Mouse (Mus musculus) forebrain, embryonic 11.5 days (tissue): ENCODE measurements at regions not wholly inside any gene's neighbourhood (a gene's known extent, or its start where the extent isn't known, plus 50 kb on each side); places are given as distances from the start of the nearest gene placed in this dataset.

ENCODE experiments used
- ATAC-seq: fragments of 200-750 bp; cut with Nextera tagmentation; replicated peaks from 2 replicates; pipeline ENCODE4 v1.8.0; 2017; ENCODE audit warnings: moderate TSS enrichment; ENCODE audit not compliant: low FRiP score
- DNase-seq: peaks from one replicate; pipeline ENCODE4 v3.0.0-alpha.2; 2017; ENCODE audit warnings: low spot score
- H3K27ac ChIP-seq: fragments of 300-500 bp; sonication (generic); 2 replicates; pipeline ENCODE4 v1.5.1; 2014; ENCODE audit warnings: low read depth, low read length
- H3K27me3 ChIP-seq: fragments of 300-500 bp; sonication (generic); 2 replicates; pipeline ENCODE4 v1.6.1; 2014; ENCODE audit warnings: mild to moderate bottlenecking, low read length, mixed read lengths; ENCODE audit not compliant: control insufficient read depth, insufficient read depth
- H3K36me3 ChIP-seq: fragments of 300-500 bp; sonication (generic); 2 replicates; pipeline ENCODE4 v1.6.1; 2014; ENCODE audit warnings: mild to moderate bottlenecking, low read length, moderate library complexity, mixed read lengths; ENCODE audit not compliant: control insufficient read depth, insufficient read depth
- H3K4me1 ChIP-seq: fragments of 300-500 bp; sonication (generic); replicated peaks from 2 replicates; pipeline ENCODE4 v1.6.1; 2014; ENCODE audit warnings: low read length, mixed read lengths; ENCODE audit not compliant: control insufficient read depth, insufficient read depth
- H3K4me2 ChIP-seq: fragments of 300-500 bp; sonication (generic); 2 replicates; pipeline ENCODE4 v1.6.1; 2014; ENCODE audit warnings: low read depth, mild to moderate bottlenecking, low read length, moderate library complexity, mixed read lengths; ENCODE audit not compliant: severe bottlenecking
- H3K4me3 ChIP-seq: fragments of 300-500 bp; sonication (generic); 2 replicates; pipeline ENCODE4 v1.5.1; 2014; ENCODE audit warnings: low read depth, low read length
- H3K9ac ChIP-seq: fragments of 300-500 bp; sonication (generic); 2 replicates; pipeline ENCODE4 v1.6.1; 2014; ENCODE audit warnings: low read length
- H3K9me3 ChIP-seq: fragments of 300-500 bp; sonication (generic); 2 replicates; pipeline ENCODE4 v1.6.1; 2016; ENCODE audit warnings: low read length, mixed read lengths; ENCODE audit not compliant: control insufficient read depth
- WGBS: fragments of 180-500 bp; shearing (Covaris S2); extraction: QIAGEN DNeasy Blood & Tissue Kit; methylation state at CpG from one replicate; pipeline ENCODE4 v1.1.7; 2014; 5-methylcytosine and 5-hydroxymethylcytosine counted together

GRCm38 (mm10) chr10:37315804-37316203 lies 177.1 kb upstream of the Marcks start:
- H3K9me3 ChIP-seq, result no peaks in the 10 kb centered on the region
- no peak overlapping the region for H3K4me2 ChIP-seq
- no peaks in the 10 kb centered on the region for H3K36me3 ChIP-seq
- ATAC-seq, result no peak
- 88% methylated on average over 1 of the region's 1 CpGs for WGBS
- no peaks in the 10 kb centered on the region for H3K27me3 ChIP-seq
- H3K4me3 ChIP-seq, result no peak overlapping the region
- no peaks in the 10 kb centered on the region for H3K4me1 ChIP-seq
- H3K27ac ChIP-seq, result no peak overlapping the region
- no peak overlapping the region for H3K9ac ChIP-seq
- DNase-seq, result no peak

DNA sequence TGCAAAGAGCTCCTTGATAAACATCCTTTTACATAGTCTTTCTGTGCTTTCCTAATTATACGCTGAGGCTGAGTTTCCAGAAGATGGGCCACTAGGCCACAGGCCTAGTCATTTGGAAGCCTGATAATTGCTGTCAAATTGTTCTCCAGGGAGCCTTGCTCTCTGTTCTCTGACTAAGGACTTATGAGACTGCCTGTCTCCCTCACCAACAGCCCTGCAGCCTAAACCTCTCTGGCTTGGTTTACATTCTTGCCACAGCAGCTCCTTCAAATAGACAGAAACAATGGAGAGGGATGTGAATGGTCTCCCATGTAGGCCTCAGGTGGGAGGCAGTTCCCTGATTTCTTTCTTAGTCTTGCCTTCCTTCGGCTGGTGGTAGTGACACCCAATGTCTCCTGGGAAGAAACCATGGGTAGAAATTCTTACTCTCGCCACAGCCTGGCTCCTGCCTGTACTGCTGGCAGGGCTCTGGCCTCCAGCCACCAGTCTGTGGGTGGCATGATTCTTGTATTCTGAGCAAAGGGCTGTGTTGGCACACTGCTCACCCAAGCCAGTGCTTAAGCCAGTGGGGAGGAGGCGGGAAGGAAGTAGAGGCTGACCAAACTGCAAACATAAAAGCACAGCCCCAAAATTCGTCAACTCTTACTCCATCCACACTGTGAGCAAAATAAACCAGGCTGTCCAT lies 176.2 kb upstream of the Marcks start:
- H3K4me3 ChIP-seq, result no peak overlapping the region
- ATAC-seq, result no peak
- H3K9ac ChIP-seq, result no peak overlapping the region
- H3K27ac ChIP-seq, result no peak overlapping the region
- H3K4me1 ChIP-seq, result no peaks in the 10 kb centered on the region
- no peaks in the 10 kb centered on the region for H3K27me3 ChIP-seq
- no peaks in the 10 kb centered on the region for H3K9me3 ChIP-seq
- no peaks in the 10 kb centered on the region for H3K36me3 ChIP-seq
- DNase-seq, result no peak
- H3K4me2 ChIP-seq, result no peak overlapping the region
- 74% methylated on average over 5 of the region's 5 CpGs for WGBS

DNA sequence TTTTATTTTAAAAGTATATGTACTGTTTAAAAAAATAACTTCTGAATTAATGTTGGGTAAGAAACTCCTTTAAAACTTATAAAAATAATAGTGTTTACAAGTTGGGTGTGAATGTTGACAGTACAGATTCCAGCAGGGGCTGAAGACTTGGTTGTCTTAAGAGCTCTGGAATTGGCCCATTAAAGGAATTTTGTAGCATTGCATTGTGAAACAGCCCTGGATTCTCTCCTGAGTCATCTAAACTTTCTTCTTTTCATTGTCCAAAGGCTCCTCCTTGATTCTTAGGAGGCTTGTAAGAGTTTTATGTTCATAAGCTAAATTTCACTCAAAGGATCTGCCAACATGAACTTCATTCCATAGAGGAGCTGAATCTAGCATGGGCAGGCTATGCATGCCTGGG lies 174.7 kb upstream of the Marcks start:
- H3K9me3 ChIP-seq, result no peaks in the 10 kb centered on the region
- no peak for DNase-seq
- H3K4me1 ChIP-seq, result no peaks in the 10 kb centered on the region
- H3K27me3 ChIP-seq, result no peaks in the 10 kb centered on the region
- H3K4me2 ChIP-seq, result no peak overlapping the region
- ATAC-seq, result no peak
- no peaks in the 10 kb centered on the region for H3K36me3 ChIP-seq
- H3K27ac ChIP-seq, result no peak overlapping the region
- H3K4me3 ChIP-seq, result no peak overlapping the region
- H3K9ac ChIP-seq, result no peak overlapping the region

GRCm38 (mm10) chr10:37310266-37310945 lies 171.7 kb upstream of the Marcks start:
- ATAC-seq (no peak), DNase-seq (no peak)
- Histone ChIP-seq H3K4me2 (no peak overlapping the region), H3K36me3 (no peaks in the 10 kb centered on the region), H3K9ac (no peak overlapping the region), H3K27ac (no peak overlapping the region), H3K9me3 (no peaks in the 10 kb centered on the region), H3K4me1 (no peaks in the 10 kb centered on the region), H3K27me3 (no peaks in the 10 kb centered on the region), H3K4me3 (no peak overlapping the region)
- WGBS, result 88% methylated on average over 2 of the region's 2 CpGs

GRCm38 (mm10) chr10:37304656-37305055 lies 165.9 kb upstream of the Marcks start:
- Histone ChIP-seq H3K4me2 (no peak overlapping the region), H3K27ac (no peak overlapping the region), H3K36me3 (no peaks in the 10 kb centered on the region), H3K4me1 (no peaks in the 10 kb centered on the region), H3K9ac (no peak overlapping the region), H3K9me3 (no peaks in the 10 kb centered on the region), H3K4me3 (no peak overlapping the region), H3K27me3 (no peaks in the 10 kb centered on the region)
- no peak for ATAC-seq
- 51% methylated on average over 2 of the region's 2 CpGs for WGBS
- no peak for DNase-seq

- H3K4me1 ChIP-seq, result no peaks in the 10 kb centered on the region
- H3K4me2 ChIP-seq, result no peak overlapping the region
- ATAC-seq (no peak), DNase-seq (no peak)
- H3K27ac ChIP-seq, result no peak overlapping the region
- WGBS, result 90% methylated on average over 5 of the region's 5 CpGs
- no peaks in the 10 kb centered on the region for H3K27me3 ChIP-seq
- no peak overlapping the region for H3K9ac ChIP-seq
- no peaks in the 10 kb centered on the region for H3K36me3 ChIP-seq
- H3K4me3 ChIP-seq, result no peak overlapping the region
- no peaks in the 10 kb centered on the region for H3K9me3 ChIP-seq
Observed at GRCm38 (mm10) chr10:37300181-37300889, 161.6 kb upstream of the Marcks start.

DNA sequence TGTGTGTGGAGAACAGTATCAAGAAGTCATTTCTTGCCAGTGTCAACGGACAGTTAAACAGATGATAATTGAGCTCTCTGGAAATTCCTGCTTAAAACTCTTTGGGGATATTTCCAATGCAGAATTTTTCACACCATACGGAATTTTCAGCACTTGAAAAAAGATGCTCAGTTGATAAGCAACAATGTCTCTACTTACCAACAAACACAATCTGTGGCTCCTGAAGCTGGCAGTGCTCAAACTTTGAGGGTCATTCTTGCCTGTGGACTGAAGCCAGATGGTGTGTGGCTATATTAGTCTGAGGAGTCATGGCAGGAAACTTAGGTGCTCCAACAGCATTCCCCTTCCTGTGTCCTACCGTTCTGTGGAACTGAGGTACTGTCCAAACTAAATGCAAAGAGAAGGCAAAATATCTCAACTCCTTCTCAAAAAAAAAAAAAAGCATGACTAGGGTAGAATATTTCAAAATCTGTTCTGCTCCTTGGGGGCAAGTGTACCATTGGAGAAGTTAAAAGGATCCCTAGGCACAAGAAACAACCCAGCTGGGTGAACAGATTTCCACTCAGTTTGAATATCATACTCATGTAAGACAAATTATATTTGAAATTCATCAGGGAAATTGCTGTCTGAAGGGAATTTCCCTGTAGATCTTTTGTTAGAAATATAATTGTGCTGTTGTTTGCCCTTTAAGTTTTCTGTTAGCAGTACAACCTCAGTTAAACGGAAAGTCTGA lies 160.1 kb upstream of the Marcks start:
- 90% methylated on average over 4 of the region's 4 CpGs for WGBS
- Histone ChIP-seq H3K9ac (no peak overlapping the region), H3K27ac (no peak overlapping the region), H3K4me1 (no peaks in the 10 kb centered on the region), H3K36me3 (no peaks in the 10 kb centered on the region), H3K9me3 (no peaks in the 10 kb centered on the region), H3K4me3 (no peak overlapping the region), H3K27me3 (no peaks in the 10 kb centered on the region), H3K4me2 (no peak overlapping the region)
- no peak for DNase-seq
- no peak for ATAC-seq

- no peak overlapping the region for H3K4me2 ChIP-seq
- no peaks in the 10 kb centered on the region for H3K27me3 ChIP-seq
- H3K27ac ChIP-seq, result no peak overlapping the region
- H3K9me3 ChIP-seq, result no peaks in the 10 kb centered on the region
- DNase-seq, result no peak
- no peak overlapping the region for H3K4me3 ChIP-seq
- ATAC-seq, result no peak
- no peaks in the 10 kb centered on the region for H3K36me3 ChIP-seq
- no peaks in the 10 kb centered on the region for H3K4me1 ChIP-seq
- H3K9ac ChIP-seq, result no peak overlapping the region
Observed at GRCm38 (mm10) chr10:37294231-37294630, 155.5 kb upstream of the Marcks start.
